Mouse (Mus musculus): ENCODE data around the gene Pcgf2.
"Not testable (repeated sequence)": the region's sequence is repeated elsewhere in the genome, so short reads cannot be mapped to it uniquely, and the experiment has no call there.

Gene Pcgf2

GRCm38 (mm10) chr11:97664771-97665240 lies 35.5 kb downstream of the Pcgf2 start:
- DNase-seq, result no peak

DNA sequence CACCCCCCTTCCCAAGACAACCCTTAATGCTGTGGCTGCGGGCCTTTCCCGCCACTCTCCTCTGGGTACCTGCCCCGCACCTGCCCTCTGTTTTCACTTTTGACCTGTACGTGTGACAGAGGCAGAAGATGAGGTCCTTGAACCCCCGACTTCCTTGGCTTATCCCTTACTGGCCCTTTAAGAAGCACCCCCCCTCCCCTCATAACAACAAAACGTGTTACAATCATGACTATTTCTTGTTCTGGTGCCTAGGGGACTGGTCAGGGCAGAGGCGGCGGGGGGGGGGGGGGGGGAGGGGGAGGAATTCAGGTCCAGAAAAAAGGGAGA lies 36.0 kb downstream of the Pcgf2 start:
- no peak for DNase-seq

- DNase-seq, result no peak
These were observed 36.6 kb downstream of the Pcgf2 start for GRCm38 (mm10) chr11:97663528-97664338.

GRCm38 (mm10) chr11:97662893-97663527 lies 37.3 kb downstream of the Pcgf2 start, which contains the start of gene Mllt6:
Mllt6 (plus strand) TSS chr11:97663414.
- peak; percentile 78 for DNase-seq

DNA sequence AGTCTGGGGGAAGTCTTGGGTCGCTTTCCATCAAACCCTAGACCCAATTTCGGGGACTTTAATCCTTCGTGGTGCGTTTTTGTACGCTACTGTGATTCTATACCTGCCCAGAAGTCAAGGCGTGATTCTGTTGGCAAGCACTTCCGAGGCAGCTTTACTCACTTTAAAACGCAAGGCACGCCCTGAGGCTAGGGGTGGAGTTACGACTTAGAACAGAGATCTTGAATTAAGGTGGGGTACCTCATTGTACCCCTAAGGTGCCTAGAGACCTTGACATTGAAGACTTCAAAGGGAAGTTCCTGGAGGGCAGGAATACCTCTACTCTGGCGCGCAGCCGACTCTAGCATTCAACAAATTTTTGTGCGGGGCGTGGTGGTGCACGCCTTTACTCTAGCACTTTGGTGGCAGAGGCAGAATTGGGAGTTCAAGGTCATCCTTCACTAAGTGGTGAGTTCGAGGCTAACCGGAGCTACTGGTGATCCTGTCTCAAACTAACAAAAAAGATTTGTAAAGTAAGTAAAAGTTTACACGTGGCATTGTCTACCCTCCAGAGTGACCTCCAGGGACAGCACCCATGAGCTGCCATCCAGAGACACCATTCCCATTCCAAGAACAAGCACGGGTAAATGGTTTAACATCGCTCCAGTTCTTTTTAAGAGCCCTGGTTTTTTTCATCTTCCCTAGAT lies 37.9 kb downstream of the Pcgf2 start:
- DNase-seq, result no peak

DNA sequence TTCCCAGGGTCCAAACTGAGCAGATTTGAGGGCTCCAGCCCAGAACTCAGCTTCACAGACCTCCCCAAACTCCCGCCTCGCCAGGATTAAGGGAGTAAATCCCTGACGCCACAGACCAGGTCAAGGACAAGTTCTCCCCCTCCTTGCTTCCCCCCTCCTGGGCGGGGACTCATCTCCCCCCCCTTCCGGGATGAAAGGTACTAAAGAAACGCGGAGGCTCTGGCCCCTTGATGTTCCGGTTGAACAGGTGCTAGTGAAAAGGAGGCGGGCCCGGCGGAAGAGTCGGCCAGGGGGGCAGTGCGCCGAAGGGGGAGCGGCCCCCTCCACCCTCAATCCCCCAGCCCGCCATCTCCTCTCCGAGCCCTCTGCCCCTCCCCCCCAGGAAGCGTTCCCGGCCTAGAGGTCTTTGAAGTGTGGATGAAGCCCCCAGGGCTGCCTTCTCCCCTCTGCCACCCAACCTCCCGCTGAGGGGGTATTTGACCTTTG lies 38.6 kb downstream of the Pcgf2 start:
- no peak for DNase-seq

DNA sequence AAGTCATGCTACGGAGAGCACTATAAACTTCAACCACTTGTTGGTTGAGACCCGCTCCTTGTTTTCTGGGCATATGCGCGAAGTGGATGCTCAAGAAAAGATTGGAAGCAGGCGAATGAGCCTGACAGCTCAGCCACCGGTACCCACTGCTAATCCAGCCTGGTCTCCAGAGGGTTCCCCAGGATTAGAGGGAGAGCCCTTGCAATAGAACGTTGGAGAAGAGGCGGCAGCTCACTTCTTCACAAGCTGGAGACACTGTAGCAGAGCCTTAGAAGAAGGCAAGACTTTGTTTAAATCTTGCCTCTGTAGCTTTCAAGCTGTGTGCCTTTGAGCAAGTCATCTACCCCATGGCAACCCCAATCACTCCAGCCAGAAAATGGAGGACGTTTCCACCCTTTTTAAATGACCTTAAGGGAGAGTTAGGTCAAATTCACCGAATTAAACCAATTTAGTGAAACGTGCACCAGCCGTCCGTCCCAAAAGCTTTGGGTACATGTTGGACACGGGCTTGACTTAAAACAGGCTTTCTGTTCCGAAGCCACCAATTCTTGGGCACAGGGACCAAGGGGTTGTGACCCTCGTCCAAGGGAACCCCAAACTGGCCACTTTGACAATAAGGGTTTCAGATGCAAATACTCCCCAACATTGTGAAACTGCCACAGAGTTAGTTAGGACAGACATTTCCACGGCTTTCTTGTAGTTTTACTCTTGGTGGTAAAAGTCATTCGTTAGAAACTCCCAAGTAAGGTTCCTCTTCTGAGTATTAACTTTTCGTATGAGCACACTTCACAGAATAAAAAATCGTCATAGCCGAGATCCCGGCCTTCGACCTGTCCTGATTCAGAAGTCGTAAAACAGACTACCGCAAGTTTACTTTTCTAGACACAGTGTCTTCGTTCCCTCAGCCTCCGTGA lies 39.3 kb downstream of the Pcgf2 start:
- DNase-seq, result no peak

DNA sequence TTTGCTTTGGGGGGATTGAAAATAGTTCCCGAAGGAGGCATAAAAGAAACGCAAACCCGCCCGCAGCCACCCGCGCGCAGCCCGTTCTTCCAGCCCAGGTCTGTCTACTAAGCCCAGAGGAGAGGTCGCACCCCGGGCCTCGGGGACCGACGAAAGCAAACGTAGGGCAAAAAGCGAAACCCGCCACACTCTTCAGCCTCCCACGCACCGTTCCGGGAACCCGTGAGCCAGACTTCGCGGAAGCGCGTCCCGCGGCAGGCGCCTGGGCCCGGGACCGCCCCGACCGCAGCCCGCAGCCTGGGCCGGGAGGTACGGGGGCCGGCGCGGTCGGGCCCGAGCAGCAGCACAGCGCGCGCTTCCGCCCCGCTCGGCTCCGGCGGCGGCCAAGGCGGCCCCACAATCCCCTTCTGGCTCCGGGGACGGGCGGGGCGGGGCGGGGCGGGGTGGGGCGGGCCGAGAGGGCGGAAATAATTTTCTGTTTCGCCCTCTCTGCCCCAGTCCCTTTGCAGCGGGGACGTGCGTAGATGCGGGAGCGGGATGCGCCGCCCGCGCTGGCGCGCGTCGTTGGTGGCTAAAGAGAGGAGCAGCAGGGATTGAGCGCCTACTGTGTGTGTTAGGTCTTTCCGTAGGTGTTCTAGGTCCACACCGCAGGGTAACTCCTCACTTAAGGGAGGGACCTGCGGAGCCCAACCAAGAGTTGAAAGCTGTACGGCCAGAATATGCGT lies 40.1 kb downstream of the Pcgf2 start:
- peak; percentile 84 for DNase-seq

- no peak for DNase-seq
These were observed 40.9 kb downstream of the Pcgf2 start for GRCm38 (mm10) chr11:97659267-97659989.

GRCm38 (mm10) chr11:97658751-97659266 lies 41.5 kb downstream of the Pcgf2 start:
- no peak for DNase-seq

- DNase-seq, result not testable (repeated sequence)
These were observed 42.3 kb downstream of the Pcgf2 start for GRCm38 (mm10) chr11:97657967-97658366.

GRCm38 (mm10) chr11:97657184-97657945 lies 42.9 kb downstream of the Pcgf2 start:
- no peak for DNase-seq

GRCm38 (mm10) chr11:97656269-97656971 lies 43.9 kb downstream of the Pcgf2 start:
- no peak for DNase-seq

GRCm38 (mm10) chr11:97654210-97654609 lies 46.1 kb downstream of the Pcgf2 start:
- no peak for DNase-seq

DNA sequence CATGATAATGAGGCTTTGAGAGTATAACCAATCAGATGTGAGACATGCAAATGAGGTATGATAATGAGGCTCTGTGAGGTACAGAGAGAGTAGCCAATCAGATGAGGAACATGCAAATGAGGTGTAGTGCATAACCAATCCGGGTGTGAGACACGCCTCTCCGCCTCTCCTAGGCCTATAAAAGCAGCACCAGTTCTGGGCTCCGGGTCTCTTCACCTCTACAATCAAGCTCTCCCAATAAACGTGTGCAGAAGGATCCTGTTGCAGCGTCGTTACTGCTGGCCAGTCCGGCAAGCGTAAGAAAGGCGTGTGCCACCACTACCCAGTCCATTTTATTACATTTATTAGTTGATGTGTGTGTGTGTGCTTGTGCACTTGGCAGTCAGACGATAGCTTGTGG lies 46.9 kb downstream of the Pcgf2 start:
- DNase-seq, result not testable (repeated sequence)

DNA sequence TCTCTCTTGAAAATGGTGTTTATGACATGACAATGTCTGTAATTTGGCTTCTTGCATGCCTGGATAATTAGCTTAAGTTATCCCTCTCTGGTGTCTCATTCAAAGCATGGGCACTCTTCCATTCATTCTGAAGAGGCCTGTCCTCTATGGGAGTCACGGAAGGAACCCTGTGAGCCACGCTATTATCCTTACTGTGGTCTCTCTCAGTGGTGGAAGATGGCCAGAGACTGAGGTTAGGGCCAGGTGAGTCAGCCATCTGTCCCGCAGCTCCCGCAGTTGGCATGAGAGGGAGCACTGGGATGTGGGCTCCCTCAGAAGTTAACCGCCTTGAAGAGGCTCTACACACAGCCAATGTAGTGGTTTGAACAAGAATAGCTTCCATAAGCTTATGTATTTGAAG lies 50.0 kb downstream of the Pcgf2 start:
- DNase-seq, result no peak

DNA sequence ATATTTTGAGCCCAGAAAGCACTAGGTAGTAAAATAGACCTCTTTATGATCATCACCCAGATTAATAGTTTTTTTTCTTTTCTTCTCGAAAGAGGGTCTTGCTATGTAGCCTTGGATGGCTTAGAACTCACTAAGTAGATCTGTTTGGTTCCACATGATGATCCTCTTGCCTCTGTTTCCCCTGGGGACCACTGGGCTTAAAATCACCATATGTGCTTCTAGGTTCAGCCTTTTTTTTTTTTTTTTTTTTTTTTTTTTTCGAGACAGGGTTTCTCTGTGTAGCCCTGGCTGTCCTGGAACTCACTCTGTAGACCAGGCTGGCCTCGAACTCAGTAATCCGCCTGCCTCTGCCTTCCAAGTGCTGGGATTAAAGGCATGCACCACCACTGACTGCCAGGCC lies 51.8 kb downstream of the Pcgf2 start:
- not testable (repeated sequence) for DNase-seq

GRCm38 (mm10) chr11:97644834-97645233 lies 55.5 kb downstream of the Pcgf2 start:
- peak; percentile 58 for DNase-seq

GRCm38 (mm10) chr11:97643380-97644055 lies 56.8 kb downstream of the Pcgf2 start:
- DNase-seq, result no peak

All from right cerebral cortex, adult 18-20 months (tissue).